Mouse (Mus musculus) gastrocnemius, adult 18-20 months (tissue): ENCODE results near the gene Bfsp1. TPM values are rescaled to one million over a fixed set of nuclear protein-coding genes. Genes with fewer than 3 reads are reported as not detected.

Experiments used
- DNase-seq: peaks from one replicate; pipeline ENCODE4 v3.0.0; 2021; ENCODE audit warnings: low spot score
- total RNA-seq, 2 experiments: library from RNA; stranded (reverse); gene quantifications; 2 replicates each; pipeline ENCODE4 v1.2.3; 2021

The Bfsp1 gene
- total RNA-seq, 2 experiments from 2014 or later = not detected

- DNase-seq = no peak
Observed at GRCm38 (mm10) chr2:143796335-143797013, 66.5 kb downstream of the Bfsp1 start.

DNA sequence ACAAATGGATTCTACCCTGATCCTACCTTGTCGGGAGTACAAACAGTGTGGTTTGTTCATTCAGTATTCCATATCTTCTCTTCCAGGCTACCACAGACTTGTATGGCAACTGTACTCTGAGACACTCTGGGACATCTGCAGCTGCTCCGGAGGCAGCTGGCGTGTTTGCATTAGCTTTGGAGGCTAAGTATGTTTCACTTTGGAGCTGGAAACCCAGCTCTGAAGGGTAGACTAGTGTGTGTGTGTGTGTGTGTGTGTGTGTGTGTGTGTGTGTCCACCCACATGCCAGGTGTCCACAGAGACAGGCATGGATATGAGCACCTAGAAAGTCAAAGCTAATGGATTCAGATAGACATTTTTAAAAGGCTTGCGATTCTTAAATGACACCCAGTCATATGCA, 67.1 kb downstream of the Bfsp1 start:
- no peak for DNase-seq

- no peak for DNase-seq
Observed at GRCm38 (mm10) chr2:143789911-143790310, 73.1 kb downstream of the Bfsp1 start.

- no peak for DNase-seq
Observed at GRCm38 (mm10) chr2:143780310-143780709, 82.7 kb downstream of the Bfsp1 start.

Other genes starting within 250 kb of the Bfsp1 start
- gene Dstn, start 52.1 kb upstream of the Bfsp1 start, total RNA-seq = 10 to 100 TPM; 22.0 to 27.3 TPM
- 10 to 100 TPM; 32.0 to 39.3 TPM for gene Rrbp1, start 148.1 kb upstream of the Bfsp1 start, total RNA-seq
- not detected for gene Banf2, start 169.9 kb upstream of the Bfsp1 start, total RNA-seq